Mouse (Mus musculus) gastrocnemius, postnatal 25 days (tissue): ENCODE results near the gene Noto. TPM values are rescaled to one million over a fixed set of nuclear protein-coding genes. Genes with fewer than 3 reads are reported as not detected.

Experiments
- DNase-seq: peaks from one replicate; pipeline ENCODE4 v3.0.0; 2022
- total RNA-seq, 2 experiments: library from RNA; stranded (reverse); gene quantifications; 1 replicate in 1 of 2; 2 replicates in 1 of 2; pipeline ENCODE4 v1.2.3; 2021

The Noto gene
- total RNA-seq, 2 experiments from 2014 or later: not detected

DNA sequence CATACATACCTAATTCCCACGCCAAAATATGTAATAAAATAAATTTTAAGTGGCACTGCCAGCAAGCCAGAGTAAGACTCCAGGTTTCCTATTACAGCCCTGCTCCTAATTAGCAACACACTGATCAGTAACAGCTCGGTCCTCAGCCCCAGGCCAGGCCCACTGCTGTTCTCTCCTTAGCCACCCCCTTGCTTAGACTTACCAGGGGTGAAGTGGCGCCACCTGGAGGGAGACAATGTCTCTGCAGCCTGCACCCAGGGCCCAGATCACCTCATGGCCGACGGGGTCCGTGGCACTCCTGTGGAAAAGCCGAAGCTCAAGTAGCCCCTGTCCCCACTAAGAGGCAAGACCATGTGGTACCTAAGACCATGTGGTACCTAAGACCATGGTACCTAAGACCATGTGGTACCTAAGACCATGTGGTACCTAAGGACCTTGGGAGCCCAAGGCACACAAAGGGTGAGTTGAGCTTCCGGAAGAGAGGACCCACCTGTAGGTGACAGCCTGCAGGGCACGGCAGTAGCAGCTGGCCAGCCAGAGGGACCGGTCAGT is 53.8 kb downstream of the Noto start:
- DNase-seq: no peak

GRCm38 (mm10) chr6:85478416-85478815 is 54.7 kb downstream of the Noto start:
- DNase-seq: no peak

Other genes starting within 250 kb of the Noto start
- not detected for gene Emx1, start 236.4 kb upstream of the Noto start, total RNA-seq
- 1 to 10 TPM; 5.0 to 7.3 TPM for gene Sfxn5, start 90.5 kb upstream of the Noto start, total RNA-seq
- 10 to 100 TPM; 22.7 to 26.5 TPM for gene Rab11fip5, start 49.3 kb upstream of the Noto start, total RNA-seq
- gene Smyd5, start 8.1 kb downstream of the Noto start, total RNA-seq: 1 to 10 TPM; 5.8 to 6.1 TPM
- 100 to 1,000 TPM; 108 to 109 TPM for gene Cct7, start 27.6 kb downstream of the Noto start, total RNA-seq
- gene Pradc1, start 28.1 kb downstream of the Noto start, total RNA-seq: 10 to 100 TPM; 12.4 to 14.6 TPM
- gene Fbxo41, start 79.1 kb downstream of the Noto start, total RNA-seq: not detected
- not detected for gene Egr4, start 89.7 kb downstream of the Noto start, total RNA-seq
- under 1 TPM; 0.54 to 0.70 TPM for gene Alms1, start 163.6 kb downstream of the Noto start, total RNA-seq